8 mouse cellular contexts compared by ENCODE assay signal in the genomic region with DNA sequence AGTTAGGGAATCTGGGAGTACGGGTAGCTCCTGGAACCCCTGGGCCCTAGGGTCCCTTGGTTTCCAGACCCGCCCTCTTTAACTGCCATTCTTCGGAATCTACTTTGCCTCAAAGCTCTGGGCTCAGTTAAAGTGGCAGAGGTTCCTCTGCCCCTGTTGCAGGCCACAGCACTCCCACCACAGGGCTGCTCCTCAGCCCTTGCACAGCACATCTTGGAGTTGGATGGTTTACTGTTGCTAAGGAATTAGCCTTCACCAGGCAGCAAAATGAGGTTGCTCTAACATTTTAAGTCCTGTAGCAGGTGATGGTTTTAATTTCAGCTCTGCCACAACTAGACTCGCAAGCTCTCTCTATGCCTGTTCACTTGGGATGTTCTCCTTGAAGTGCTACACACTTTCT. TPM values are rescaled to one million over a fixed set of nuclear protein-coding genes. Genes with fewer than 3 reads are reported as not detected.
DNase-seq lines count a peak whose midpoint lies in the region; ATAC-seq and TF ChIP-seq lines count a peak whose summit lies in the region.

A gene (minus strand): TSS at position 101 of the 400 bp plus-strand sequence.

- no peak within 1 kb of the TSS for H3K27ac ChIP-seq in hindbrain, embryonic 15.5 days (replicated peaks)
- H3K27ac ChIP-seq in liver, postnatal 0 days (ENCODE audit: low read depth): no peak within 1 kb of the TSS

- TF ChIP-seq EP300 in liver, postnatal 0 days (IDR thresholded peaks at IDR 0.05; ENCODE audit: low read depth): no peak

- H3K4me2 ChIP-seq in hindbrain, embryonic 15.5 days: no peak within 1 kb of the TSS
- H3K4me2 ChIP-seq in liver, postnatal 0 days (ENCODE audit: low read depth, low read length): no peak within 1 kb of the TSS

- H3K4me3 ChIP-seq in hindbrain, embryonic 15.5 days: no peak within 1 kb of the TSS
- no peak within 1 kb of the TSS for H3K4me3 ChIP-seq in liver, postnatal 0 days (ENCODE audit: low read depth, low read length)

- H3K9me3 ChIP-seq in hindbrain, embryonic 15.5 days: no peaks in the 10 kb centered on the region
- H3K9me3 ChIP-seq in liver, postnatal 0 days (ENCODE audit: low read length): no peaks in the 10 kb centered on the region

- WGBS in hindbrain, embryonic 15.5 days: 72% methylated on average over 4 of the region's 4 CpGs
- 87% methylated on average over 4 of the region's 4 CpGs for WGBS in liver, postnatal 0 days (ENCODE audit: insufficient replicate concordance)

- no peaks in the 10 kb centered on the region for H3K27me3 ChIP-seq in hindbrain, embryonic 15.5 days
- no peaks in the 10 kb centered on the region for H3K27me3 ChIP-seq in liver, postnatal 0 days (ENCODE audit: insufficient read depth, low read length)

- no peak for DNase-seq in heart, adult 18-20 months
- DNase-seq in heart, adult 9 months (ENCODE audit: low spot score in 2 of 2): no peak
- no peak for DNase-seq in adrenal gland, adult 2 months
- DNase-seq in gastrocnemius, adult 18-20 months (ENCODE audit: low spot score): no peak
- DNase-seq in liver, postnatal 0 days: no peak
- no peak for DNase-seq in frontal cortex, postnatal 10 days (ENCODE audit: low spot score in 2 of 2)
- no peak for DNase-seq in testis, postnatal 14 days (ENCODE audit: low spot score)

- H3K36me3 ChIP-seq in hindbrain, embryonic 15.5 days: no peaks in the 10 kb centered on the region
- no peaks in the 10 kb centered on the region for H3K36me3 ChIP-seq in liver, postnatal 0 days (replicated peaks; ENCODE audit: insufficient read depth, low read length)

- no peak for ATAC-seq in hindbrain, embryonic 15.5 days (ENCODE audit: low FRiP score, low read depth)
- ATAC-seq in liver, postnatal 0 days: no peak

- H3K9ac ChIP-seq in hindbrain, embryonic 15.5 days: no peak within 1 kb of the TSS
- H3K9ac ChIP-seq in liver, postnatal 0 days (replicated peaks): no peak within 1 kb of the TSS

- TF ChIP-seq CTCF in liver, postnatal 0 days (IDR thresholded peaks at IDR 0.05; ENCODE audit: low read depth): no peak

- H3K4me1 ChIP-seq in hindbrain, embryonic 15.5 days (replicated peaks): no peaks in the 10 kb centered on the region
- peaks cover 17% of the 10 kb centered on the region for H3K4me1 ChIP-seq in liver, postnatal 0 days (ENCODE audit: insufficient read depth)

RNA-seq across cellular contexts. Expression of the gene that starts here (rescaled TPM):
- total RNA-seq in heart, adult 18-20 months (2021): 10 to 100 TPM; 25.9 TPM
- total RNA-seq in adrenal gland, adult 2 months (2021): 10 to 100 TPM; 56.9 to 61.6 TPM
- polyA plus RNA-seq in adrenal gland, adult 2 months (2012; rRNA removed): 59.3 and 60.1 TPM in 2 replicates
- 10 to 100 TPM; 21.8 to 23.0 TPM for total RNA-seq in gastrocnemius, adult 18-20 months (2021)
- 109 and 132 TPM in 2 replicates for polyA plus RNA-seq in hindbrain, embryonic 15.5 days (2015; fragmentation: Nextera tagmentation; extraction: Ambion mirVana)
- polyA plus RNA-seq in liver, postnatal 0 days (2015; fragmentation: Nextera tagmentation; extraction: Ambion mirVana): 26.2 and 29.7 TPM in 2 replicates
